Mouse (Mus musculus): ENCODE data around the gene Carnmt1. TPM values are rescaled to one million over a fixed set of nuclear protein-coding genes. Genes with fewer than 3 reads are reported as not detected.

Gene Carnmt1
- polyA plus RNA-seq, 1 experiment = 8.2 TPM

- TF ChIP-seq POLR2A (IDR thresholded peaks at IDR 0.05; ENCODE audit: borderline replicate concordance, insufficient read depth, low read length) = no peak
- no peak for TF ChIP-seq CTCF (IDR thresholded peaks at IDR 0.05; ENCODE audit: borderline replicate concordance, insufficient read depth, low read depth, low read length)
- no peak for DNase-seq
- Histone ChIP-seq H3K4me1 (ENCODE audit: control insufficient read depth, insufficient read depth, low read length) (no peaks in the 10 kb centered on the region; the same call in 1 of the 2 replicates), H3K27ac (ENCODE audit: insufficient read depth, low read length) (no peak overlapping the region), H3K27me3 (ENCODE audit: control insufficient read depth, insufficient read depth, low read length) (no peaks in the 10 kb centered on the region), H3K4me3 (replicated peaks; ENCODE audit: insufficient read depth, low read depth, low read length) (no peak overlapping the region)
- 92% methylated on average over 4 of the region's 4 CpGs for WGBS
Measured at GRCm38 (mm10) chr19:18747379-18747778, 76.8 kb downstream of the Carnmt1 start.

GRCm38 (mm10) chr19:18749598-18750339, 79.2 kb downstream of the Carnmt1 start, which contains the start of gene Trpm6:
Trpm6 (plus strand) TSS chr19:18749983.
- DNase-seq = no peak
- H3K27me3 ChIP-seq (ENCODE audit: control insufficient read depth, insufficient read depth, low read length) = no peaks in the 10 kb centered on the region
- H3K27ac ChIP-seq (ENCODE audit: insufficient read depth, low read length) = no peak within 1 kb of the TSS
- H3K4me1 ChIP-seq (ENCODE audit: control insufficient read depth, insufficient read depth, low read length) = no peaks in the 10 kb centered on the region; the same call in 1 of the 2 replicates
- WGBS = 8% methylated on average over 41 of the region's 41 CpGs
- no peak within 1 kb of the TSS for H3K4me3 ChIP-seq (replicated peaks; ENCODE audit: insufficient read depth, low read depth, low read length)
- TF ChIP-seq POLR2A (IDR thresholded peaks at IDR 0.05; ENCODE audit: borderline replicate concordance, insufficient read depth, low read length) (no peak), CTCF (IDR thresholded peaks at IDR 0.05; ENCODE audit: borderline replicate concordance, insufficient read depth, low read depth, low read length) (no peak)

Other genes starting within 250 kb of the Carnmt1 start
- gene Ostf1, start 38.9 kb upstream of the Carnmt1 start, polyA plus RNA-seq (2012; rRNA removed) = 26.4 and 29.0 TPM in 2 replicates
- gene Nmrk1, start 38.8 kb upstream of the Carnmt1 start, polyA plus RNA-seq (2012; rRNA removed) = 10.7 and 10.8 TPM in 2 replicates
- gene D030056L22Rik, start 42.4 kb downstream of the Carnmt1 start, polyA plus RNA-seq (2012; rRNA removed) = 28.4 and 28.8 TPM in 2 replicates
- 0.30 and 0.34 TPM in 2 replicates for gene Trpm6, start 79.2 kb downstream of the Carnmt1 start, polyA plus RNA-seq (2012; rRNA removed)

Measured in cerebellum, adult 2 months (tissue).